Mouse (Mus musculus): ENCODE data around the gene Rora. TPM values are rescaled to one million over a fixed set of nuclear protein-coding genes. Genes with fewer than 3 reads are reported as not detected.

Rora gene
- polyA plus RNA-seq, 1 experiment from 2014 or later = 8.9 TPM

GRCm38 (mm10) chr9:69398453-69398850, 744.9 kb downstream of the Rora start:
- H3K4me3 ChIP-seq = peak overlapping the region; percentile 81
- no peaks in the 10 kb centered on the region for H3K9me3 ChIP-seq
- 0 out of 2 replicates have a peak, but pooled peaks cover 4% of the 10 kb centered on the region for H3K36me3 ChIP-seq
- no peak for ATAC-seq (ENCODE audit: low FRiP score, low read depth)
- H3K4me1 ChIP-seq = peaks cover 10% of the 10 kb centered on the region
- peak overlapping the region; percentile 90 for H3K27ac ChIP-seq (replicated peaks)
- peak overlapping the region; percentile 94 for H3K4me2 ChIP-seq (replicated peaks)
- 19% methylated on average over 10 of the region's 10 CpGs for WGBS
- peak overlapping the region; percentile 82 for H3K9ac ChIP-seq (replicated peaks)
- no peaks in the 10 kb centered on the region for H3K27me3 ChIP-seq

- H3K4me3 ChIP-seq = no peak overlapping the region
- WGBS = 79% methylated on average over 6 of the region's 6 CpGs
- no peaks in the 10 kb centered on the region for H3K27me3 ChIP-seq
- no peak for ATAC-seq (ENCODE audit: low FRiP score, low read depth)
- peaks cover 6% of the 10 kb centered on the region; the same call in 1 of the 2 replicates for H3K36me3 ChIP-seq
- no peaks in the 10 kb centered on the region for H3K4me1 ChIP-seq
- no peak overlapping the region for H3K27ac ChIP-seq (replicated peaks)
- no peak overlapping the region for H3K9ac ChIP-seq (replicated peaks)
- no peaks in the 10 kb centered on the region for H3K9me3 ChIP-seq
- H3K4me2 ChIP-seq (replicated peaks) = no peak overlapping the region
Observed at GRCm38 (mm10) chr9:69404671-69405070, 751.1 kb downstream of the Rora start.

GRCm38 (mm10) chr9:69419476-69419875, 765.9 kb downstream of the Rora start:
- H3K36me3 ChIP-seq = peaks cover 32% of the 10 kb centered on the region
- H3K4me2 ChIP-seq (replicated peaks) = no peak overlapping the region
- H3K27ac ChIP-seq (replicated peaks) = no peak overlapping the region
- H3K4me1 ChIP-seq = no peaks in the 10 kb centered on the region
- no peaks in the 10 kb centered on the region for H3K9me3 ChIP-seq
- no peak for ATAC-seq (ENCODE audit: low FRiP score, low read depth)
- H3K27me3 ChIP-seq = no peaks in the 10 kb centered on the region
- 87% methylated on average over 1 of the region's 1 CpGs for WGBS
- H3K4me3 ChIP-seq = no peak overlapping the region
- H3K9ac ChIP-seq (replicated peaks) = no peak overlapping the region

GRCm38 (mm10) chr9:69430531-69430930, 776.9 kb downstream of the Rora start:
- ATAC-seq (ENCODE audit: low FRiP score, low read depth) = no peak
- H3K27ac ChIP-seq (replicated peaks) = no peak overlapping the region
- H3K9me3 ChIP-seq = no peaks in the 10 kb centered on the region
- no peak overlapping the region for H3K9ac ChIP-seq (replicated peaks)
- H3K36me3 ChIP-seq = peaks cover 40% of the 10 kb centered on the region
- no peaks in the 10 kb centered on the region for H3K27me3 ChIP-seq
- H3K4me3 ChIP-seq = no peak overlapping the region
- 93% methylated on average over 3 of the region's 3 CpGs for WGBS
- H3K4me1 ChIP-seq = peaks cover 18% of the 10 kb centered on the region
- H3K4me2 ChIP-seq (replicated peaks) = no peak overlapping the region

- peak overlapping the region; percentile 58 for H3K27ac ChIP-seq (replicated peaks)
- H3K9ac ChIP-seq (replicated peaks) = no peak overlapping the region
- ATAC-seq (ENCODE audit: low FRiP score, low read depth) = no peak
- no peak overlapping the region for H3K4me3 ChIP-seq
- H3K4me1 ChIP-seq = peaks cover 18% of the 10 kb centered on the region
- WGBS = 21% methylated on average over 6 of the region's 6 CpGs
- no peaks in the 10 kb centered on the region for H3K27me3 ChIP-seq
- peaks cover 27% of the 10 kb centered on the region for H3K36me3 ChIP-seq
- no peaks in the 10 kb centered on the region for H3K9me3 ChIP-seq
- peak overlapping the region; percentile 18; the same call in 1 of the 2 replicates for H3K4me2 ChIP-seq (replicated peaks)
Observed at GRCm38 (mm10) chr9:69431863-69432555, 778.4 kb downstream of the Rora start.

GRCm38 (mm10) chr9:69435194-69435593, 781.6 kb downstream of the Rora start:
- no peaks in the 10 kb centered on the region for H3K27me3 ChIP-seq
- 73% methylated on average over 10 of the region's 10 CpGs for WGBS
- ATAC-seq (ENCODE audit: low FRiP score, low read depth) = no peak
- no peaks in the 10 kb centered on the region for H3K9me3 ChIP-seq
- no peak overlapping the region for H3K4me2 ChIP-seq (replicated peaks)
- no peak overlapping the region for H3K4me3 ChIP-seq
- no peak overlapping the region for H3K27ac ChIP-seq (replicated peaks)
- H3K4me1 ChIP-seq = peaks cover 21% of the 10 kb centered on the region
- H3K9ac ChIP-seq (replicated peaks) = no peak overlapping the region
- H3K36me3 ChIP-seq = peaks cover 6% of the 10 kb centered on the region; the same call in 1 of the 2 replicates

GRCm38 (mm10) chr9:69435662-69436061, 782.1 kb downstream of the Rora start:
- Histone ChIP-seq H3K4me1 (peaks cover 20% of the 10 kb centered on the region), H3K9me3 (no peaks in the 10 kb centered on the region), H3K27ac (replicated peaks) (no peak overlapping the region), H3K27me3 (no peaks in the 10 kb centered on the region), H3K4me2 (replicated peaks) (no peak overlapping the region), H3K4me3 (no peak overlapping the region), H3K9ac (replicated peaks) (no peak overlapping the region), H3K36me3 (0 out of 2 replicates have a peak, but pooled peaks cover 2% of the 10 kb centered on the region)
- no peak for ATAC-seq (ENCODE audit: low FRiP score, low read depth)

Data from midbrain, embryonic 12.5 days (tissue).